Mouse (Mus musculus): ENCODE data around the gene Hdac9.

GRCm38 (mm10) chr12:34461728-34462127, 455.2 kb downstream of the Hdac9 start:
- TF ChIP-seq CTCF (IDR thresholded peaks at IDR 0.05; ENCODE audit: low read depth) (no peak), EP300 (IDR thresholded peaks at IDR 0.05; ENCODE audit: low read depth) (no peak)
